Mouse (Mus musculus) layer of hippocampus, postnatal 10 days (tissue): ENCODE results near the gene Pgls. TPM values are rescaled to one million over a fixed set of nuclear protein-coding genes. Genes with fewer than 3 reads are reported as not detected.

Experiments used
- DNase-seq, 2 experiments: peaks; one replicate each; pipeline ENCODE4 v3.0.0; 2021; ENCODE audit warnings: low spot score in 2 of 2
- total RNA-seq, 2 experiments: library from RNA; stranded (reverse); gene quantifications; 2 replicates each; pipeline ENCODE4 v1.2.3; 2021

The Pgls gene
- total RNA-seq, 2 experiments from 2014 or later: 75.1 to 81.0 TPM

DNA sequence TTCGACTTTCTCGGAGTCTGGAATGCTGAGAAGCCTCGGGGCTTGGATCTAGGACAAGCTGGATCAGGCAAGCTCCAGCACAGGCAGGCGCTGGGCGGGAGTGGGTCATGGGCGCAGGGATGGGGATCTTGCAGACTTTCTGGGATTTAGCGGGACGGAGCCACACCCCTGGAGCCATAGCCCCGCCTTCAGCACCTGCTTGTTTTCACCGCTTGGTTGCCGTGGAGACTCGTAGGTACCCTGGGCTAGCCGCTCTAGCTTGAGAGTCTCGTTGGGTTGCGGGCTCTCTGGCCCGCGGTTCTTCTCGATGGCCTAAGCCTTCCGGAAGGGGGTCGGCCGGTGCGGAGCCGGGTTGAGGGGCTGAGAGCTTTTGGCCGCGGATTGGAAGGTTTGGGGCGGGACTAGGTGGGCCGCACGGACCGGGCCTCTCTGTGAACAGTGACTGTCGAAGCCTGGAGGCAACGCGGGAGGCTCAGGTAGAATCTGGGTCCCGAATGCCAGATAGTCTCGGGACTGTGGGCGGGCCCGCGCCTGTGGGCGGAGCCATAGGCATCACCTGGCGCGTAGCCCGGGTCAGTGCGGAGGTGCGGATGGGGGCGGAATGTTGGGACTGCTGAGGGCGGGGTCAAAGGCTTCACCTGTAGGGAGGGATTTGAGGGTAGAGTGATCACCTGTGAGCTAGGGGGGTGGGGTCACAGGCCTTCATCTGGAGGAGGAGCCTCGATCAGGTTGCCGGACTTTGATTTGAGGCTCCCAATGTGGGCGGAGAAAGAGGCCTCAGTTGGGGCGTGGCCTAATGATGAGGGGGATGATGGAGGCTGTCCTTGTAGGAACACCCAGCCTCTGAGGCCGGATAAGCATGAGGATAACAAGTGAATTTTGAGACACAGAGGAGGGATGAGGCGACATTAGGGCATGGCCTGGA is 22.3 kb upstream of the Pgls start:
- peak; percentile 89 to 90 for DNase-seq

DNA sequence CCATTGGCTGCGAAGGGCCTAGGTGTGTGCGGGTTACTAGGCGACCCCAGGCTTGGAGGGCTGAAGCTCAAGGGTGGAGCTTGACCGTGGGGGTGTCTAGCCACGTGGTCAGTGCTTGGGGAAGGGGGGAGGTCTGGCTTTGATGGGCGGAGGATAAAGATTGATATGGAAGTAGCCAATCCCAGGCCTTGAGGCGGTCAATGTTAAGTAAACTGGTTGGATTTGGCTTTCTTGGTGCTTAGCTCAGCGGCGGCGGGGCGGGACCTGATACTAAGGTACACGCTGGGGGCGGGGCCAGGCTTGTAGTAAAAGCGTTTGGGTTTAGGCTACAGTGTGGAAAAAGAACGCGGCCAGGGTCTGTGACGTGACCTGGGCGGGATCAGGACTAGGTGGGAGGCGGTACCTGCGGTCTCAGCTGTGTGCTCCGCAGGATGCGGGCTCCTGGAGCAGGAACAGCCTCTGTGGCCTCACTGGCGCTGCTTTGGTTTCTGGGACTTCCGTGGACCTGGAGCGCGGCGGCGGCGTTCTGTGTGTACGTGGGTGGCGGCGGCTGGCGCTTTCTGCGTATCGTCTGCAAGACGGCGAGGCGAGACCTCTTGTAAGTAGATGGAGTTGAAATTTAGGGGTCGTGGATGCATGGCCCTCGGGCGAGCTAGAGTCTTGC is 21.6 kb upstream of the Pgls start:
- DNase-seq: peak; percentile 90 to 95

GRCm38 (mm10) chr8:71572077-71572476 is 19.9 kb upstream of the Pgls start:
- DNase-seq: no peak

DNA sequence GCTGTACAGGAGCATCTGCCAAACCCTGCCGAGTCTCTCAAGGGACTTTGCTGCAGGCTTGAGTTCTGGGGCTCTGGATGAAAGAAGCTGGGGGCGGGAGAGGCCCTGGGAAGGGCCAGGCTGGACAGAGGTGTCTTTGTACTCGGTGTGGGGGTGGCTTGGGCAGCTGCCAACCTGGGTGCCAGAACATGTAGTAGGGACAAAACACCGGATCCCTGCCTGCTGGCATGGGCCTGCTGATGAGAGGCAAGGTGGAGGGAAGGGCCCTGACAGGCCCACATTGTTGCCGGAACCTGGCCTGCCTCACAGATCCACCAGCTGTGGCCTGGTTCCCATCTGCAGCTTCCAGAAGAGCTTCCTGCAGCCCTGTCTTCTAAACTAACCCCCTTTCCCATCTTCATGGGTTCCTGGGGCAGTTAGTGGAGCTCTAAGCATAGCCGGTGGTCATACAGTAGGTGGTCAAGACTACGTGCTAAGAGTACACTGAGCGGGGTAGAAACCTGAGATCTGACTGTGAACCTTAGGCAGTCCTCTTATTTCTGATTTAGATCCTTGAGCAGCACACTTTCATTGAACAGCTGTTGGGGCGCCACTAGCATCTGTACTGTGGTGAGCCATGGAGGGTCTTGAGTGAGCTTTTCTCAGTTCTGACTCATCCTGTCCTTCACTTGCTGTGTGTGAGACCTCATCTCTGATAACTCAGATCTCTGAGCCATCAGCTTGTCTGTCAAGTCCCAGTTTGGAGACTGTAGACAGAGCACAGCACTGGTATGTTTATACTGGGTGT is 18.9 kb upstream of the Pgls start:
- DNase-seq: peak; percentile 87 to 91

GRCm38 (mm10) chr8:71574426-71574825 is 17.6 kb upstream of the Pgls start:
- no peak for DNase-seq

- DNase-seq: no peak
Observed at GRCm38 (mm10) chr8:71575020-71575419, 17.0 kb upstream of the Pgls start.

GRCm38 (mm10) chr8:71577856-71578387 is 14.1 kb upstream of the Pgls start:
- DNase-seq: no peak

DNA sequence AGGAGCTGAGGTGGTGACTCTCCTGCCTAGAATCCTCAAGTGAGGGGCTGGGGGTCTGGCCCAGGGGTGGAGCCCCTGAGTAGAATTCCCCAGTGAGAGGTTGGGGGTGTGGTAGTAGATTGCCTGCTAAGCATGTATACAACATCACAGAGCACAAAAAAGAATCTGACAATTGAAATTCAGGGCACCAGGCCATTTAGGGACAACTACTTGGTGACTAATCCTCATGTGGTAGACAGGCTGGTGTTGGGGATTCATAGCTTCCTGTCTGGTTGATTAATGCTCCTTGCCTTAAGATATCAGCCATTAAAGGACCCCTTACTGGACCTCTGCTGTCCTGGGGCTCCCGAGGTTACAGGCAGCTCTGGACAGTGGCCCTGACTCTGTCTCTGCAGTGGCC is 13.0 kb upstream of the Pgls start:
- DNase-seq: no peak

DNA sequence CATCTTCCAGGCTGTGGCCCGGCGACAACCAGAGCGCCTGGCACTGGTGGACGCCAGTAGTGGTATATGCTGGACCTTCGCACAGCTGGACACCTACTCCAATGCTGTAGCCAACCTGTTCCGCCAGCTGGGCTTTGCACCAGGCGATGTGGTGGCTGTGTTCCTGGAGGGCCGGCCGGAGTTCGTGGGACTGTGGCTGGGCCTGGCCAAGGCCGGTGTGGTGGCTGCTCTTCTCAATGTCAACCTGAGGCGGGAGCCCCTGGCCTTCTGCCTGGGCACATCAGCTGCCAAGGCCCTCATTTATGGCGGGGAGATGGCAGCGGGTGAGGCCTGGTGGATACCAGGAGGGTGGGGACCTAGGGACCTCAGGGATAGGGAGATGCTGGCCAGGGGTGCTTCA is 12.5 kb upstream of the Pgls start:
- DNase-seq: peak in 1 of 2 experiments; percentile 47

DNA sequence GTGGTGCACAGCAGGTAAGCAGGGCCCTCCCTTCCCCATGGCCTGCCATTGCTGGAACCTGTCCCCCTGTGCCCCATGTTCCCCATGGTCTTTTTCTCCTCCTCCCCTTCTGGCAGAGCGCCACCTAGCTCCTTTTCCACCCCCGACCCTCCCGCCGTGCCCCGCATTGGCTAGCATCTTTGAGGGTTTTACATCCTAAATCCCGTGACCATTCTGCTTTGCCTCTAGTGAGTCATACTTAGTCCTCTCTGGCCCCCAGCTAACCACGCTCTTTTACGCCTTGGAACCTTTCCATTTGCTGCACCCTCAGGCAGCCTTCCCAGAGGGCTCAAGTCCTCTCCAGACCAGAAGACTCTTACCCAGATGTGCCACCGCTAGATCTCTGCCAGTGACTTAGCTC is 11.8 kb upstream of the Pgls start:
- DNase-seq: no peak

DNA sequence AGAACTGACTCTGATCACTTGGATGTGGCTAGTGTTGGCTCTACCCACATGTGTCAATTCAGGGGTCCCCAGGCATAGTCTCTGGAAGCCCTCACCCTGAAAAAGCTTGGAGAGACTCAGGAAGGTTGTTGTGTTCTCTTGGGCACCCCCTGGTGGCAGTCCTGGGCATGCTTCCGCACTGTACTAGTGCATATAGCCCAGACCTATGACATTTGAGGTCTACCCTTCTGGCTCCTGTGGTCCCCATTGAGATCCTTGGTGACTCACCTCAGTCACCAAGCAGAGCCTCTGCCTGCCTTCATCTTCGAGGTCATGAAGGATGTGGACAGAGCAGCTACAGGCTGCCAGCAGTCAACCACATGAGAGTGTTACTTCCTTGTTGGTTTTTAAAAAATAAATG is 5.1 kb upstream of the Pgls start:
- peak; percentile 67 to 73 for DNase-seq

- DNase-seq: no peak
Observed at GRCm38 (mm10) chr8:71588762-71589161, 3.2 kb upstream of the Pgls start.

GRCm38 (mm10) chr8:71591017-71591416 is 959 bp upstream of the Pgls start:
- no peak for DNase-seq

- DNase-seq: peak; percentile 73 to 82
Observed at GRCm38 (mm10) chr8:71592374-71593170, 596 bp downstream of the Pgls start.

DNA sequence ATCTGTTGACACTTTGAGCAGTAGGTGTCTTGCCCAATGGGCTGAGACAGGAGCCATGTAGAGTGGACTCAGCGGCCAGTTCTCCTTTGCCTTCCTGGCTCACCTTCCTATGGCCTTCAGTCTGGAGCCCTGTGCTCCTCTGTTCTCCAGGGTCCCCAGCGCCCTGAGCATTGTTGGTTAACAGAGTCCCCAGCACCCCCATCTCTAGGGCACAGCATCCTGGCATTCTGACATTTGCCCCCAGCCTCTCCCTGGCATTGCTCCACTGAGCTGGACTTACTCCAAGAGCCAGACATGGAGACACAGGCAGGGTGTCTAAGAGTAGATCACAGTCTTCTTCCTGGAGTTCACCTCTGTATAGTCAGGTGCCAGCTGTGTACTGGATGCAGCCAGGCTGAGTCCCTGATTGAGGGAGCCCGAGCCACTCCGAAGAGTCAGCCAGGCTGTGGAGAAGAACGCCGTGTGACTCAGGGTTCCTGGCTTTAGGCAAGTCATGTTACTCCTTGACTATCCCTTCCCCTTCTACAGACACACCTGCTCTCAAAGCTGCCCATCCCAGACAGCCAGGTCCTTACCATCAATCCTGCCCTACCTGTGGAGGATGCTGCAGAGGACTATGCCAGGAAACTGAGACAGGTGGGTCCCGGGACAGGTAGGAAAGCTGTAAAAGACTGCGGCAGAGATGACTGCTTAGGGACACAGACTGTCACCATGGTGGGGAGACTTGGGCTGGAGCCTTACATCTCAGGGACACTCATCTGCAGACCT is 1.8 kb downstream of the Pgls start:
- DNase-seq: no peak

DNA sequence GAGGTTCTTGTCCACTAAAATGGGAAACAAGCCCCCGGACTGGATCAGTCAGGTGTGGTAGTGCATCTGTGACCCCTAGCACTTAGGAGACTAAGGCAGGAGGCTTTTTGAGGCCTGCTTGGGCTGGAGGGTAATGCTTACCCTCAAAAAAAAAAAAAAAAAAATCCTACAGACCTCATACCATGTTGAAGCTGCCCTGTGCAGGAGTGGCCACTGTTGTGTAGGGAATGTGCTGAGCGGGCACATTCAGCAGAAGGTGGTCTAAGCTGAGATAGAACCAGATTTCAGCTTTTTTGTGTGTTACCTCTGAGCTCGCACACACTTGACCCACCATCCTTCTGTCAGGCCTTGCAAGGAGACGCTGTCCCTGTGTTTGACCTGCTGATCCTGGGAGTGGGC is 2.3 kb downstream of the Pgls start:
- no peak for DNase-seq

- DNase-seq: peak; percentile 93 to 96
Observed at GRCm38 (mm10) chr8:71595862-71596261, 3.9 kb downstream of the Pgls start.

DNA sequence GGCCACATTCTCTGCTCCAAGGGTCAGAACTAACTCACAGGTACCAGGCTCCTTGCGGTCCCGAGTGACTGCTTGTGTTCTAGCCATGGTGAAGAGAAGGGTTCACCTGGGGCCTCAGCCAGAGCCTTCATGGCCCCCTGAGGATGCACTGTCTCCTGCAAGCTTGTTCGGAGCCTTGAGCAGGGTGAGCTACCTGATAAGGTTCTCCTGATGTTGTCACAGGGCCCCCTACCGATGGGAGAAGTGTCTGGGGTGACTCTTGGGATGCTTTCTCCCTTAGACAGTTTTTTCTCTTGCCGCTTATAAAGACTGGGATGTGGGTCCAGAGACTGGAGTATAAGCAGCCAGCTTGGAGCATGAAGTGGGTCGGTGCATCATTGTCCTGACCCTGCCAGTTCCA is 4.4 kb downstream of the Pgls start:
- no peak for DNase-seq

DNA sequence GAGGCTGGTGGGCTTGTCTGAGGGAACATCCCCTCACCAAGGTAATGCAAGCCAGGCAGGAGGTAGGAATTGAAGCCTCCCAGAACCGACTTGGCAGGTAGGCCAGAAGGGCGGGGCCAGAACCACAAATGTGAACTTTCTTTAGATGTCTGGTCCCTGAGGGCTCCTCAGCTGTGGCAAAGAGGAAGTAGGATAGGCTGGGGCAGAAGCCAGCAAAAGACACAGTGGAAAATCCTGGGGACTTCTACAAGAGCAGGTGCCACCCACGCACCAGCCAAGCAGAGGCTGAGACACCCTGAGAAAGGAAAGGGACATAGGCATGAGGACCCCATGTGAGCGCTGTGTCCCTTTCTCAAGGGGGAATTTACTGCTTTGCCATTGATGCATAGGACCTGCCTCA is 4.8 kb downstream of the Pgls start:
- no peak for DNase-seq

GRCm38 (mm10) chr8:71597451-71597850 is 5.5 kb downstream of the Pgls start, which contains the start of gene Fam129c:
Gene Fam129c, plus strand, starts transcription at chr8:71597648.
- DNase-seq: no peak
